8 mouse cellular contexts compared by ENCODE assay signal in the genomic region with DNA sequence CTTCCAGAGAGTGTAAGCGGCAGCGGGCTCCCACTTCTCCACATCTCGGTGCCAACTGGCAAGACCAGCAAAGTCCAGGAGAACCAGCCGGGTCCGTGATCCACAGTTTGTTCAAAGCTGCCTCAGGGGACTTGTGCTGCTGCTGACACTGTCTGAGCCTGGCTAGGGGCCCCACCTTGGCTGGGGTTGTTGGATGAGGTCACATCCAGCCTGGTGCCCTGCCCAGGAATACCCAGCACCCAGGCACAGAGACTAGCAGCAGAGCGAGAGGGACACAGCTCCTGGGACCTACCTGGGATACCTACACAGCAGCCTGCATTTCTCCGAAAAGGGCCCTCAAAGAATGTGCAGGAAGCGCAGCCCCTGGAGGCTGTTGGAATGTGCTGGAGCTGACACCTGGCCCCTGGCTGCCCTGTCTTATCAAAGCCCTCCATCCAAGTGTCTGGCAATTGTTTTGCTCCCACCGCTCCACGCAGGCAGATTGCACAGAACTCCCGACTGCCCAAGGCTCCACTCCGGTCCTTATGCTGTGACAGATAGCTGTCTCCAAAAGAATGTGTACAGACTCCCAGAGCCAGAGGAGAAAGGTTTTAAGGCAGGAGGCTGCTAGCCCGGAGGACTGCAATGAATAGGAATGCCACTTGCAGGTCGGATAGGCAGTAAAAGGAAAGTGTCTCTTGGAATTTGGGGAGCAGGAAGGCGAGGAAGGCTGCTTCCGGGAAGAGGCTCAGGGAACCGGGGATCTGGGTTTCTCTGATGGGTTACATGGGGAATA. TPM values are rescaled to one million over a fixed set of nuclear protein-coding genes. Genes with fewer than 3 reads are reported as not detected.
DNase-seq lines count a peak whose midpoint lies in the region; ATAC-seq and TF ChIP-seq lines count a peak whose summit lies in the region.

No protein-coding gene starts in this region.

- H3K27me3 ChIP-seq in heart, embryonic 14.5 days (ENCODE audit: control insufficient read depth, insufficient read depth, low read length): no peaks in the 10 kb centered on the region
- H3K27me3 ChIP-seq in limb, embryonic 14.5 days (ENCODE audit: control insufficient read depth, insufficient read depth, low read length): peaks cover 3% of the 10 kb centered on the region; the same call in 1 of the 2 replicates
- peaks cover 8% of the 10 kb centered on the region for H3K27me3 ChIP-seq in midbrain, embryonic 16.5 days (ENCODE audit: control insufficient read depth, insufficient read depth, low read depth, low read length)

- H3K9ac ChIP-seq in heart, embryonic 14.5 days (ENCODE audit: low read length): peak overlapping the region; percentile 85
- H3K9ac ChIP-seq in limb, embryonic 14.5 days (ENCODE audit: low read depth, low read length, severe bottlenecking): peak overlapping the region; percentile 69
- peak overlapping the region; percentile 80 for H3K9ac ChIP-seq in midbrain, embryonic 16.5 days (ENCODE audit: low read depth, low read length)

- no peak overlapping the region for H3K27ac ChIP-seq in bone marrow macrophage, adult 2 months (ENCODE audit: insufficient read depth, low read depth, low read length)
- H3K27ac ChIP-seq in heart, embryonic 14.5 days (replicated peaks in 1 of 2; ENCODE audit: control insufficient read depth in 1 of 2, insufficient read depth in 1 of 2, low read depth in 2 of 2, low read length in 2 of 2): peak overlapping the region; percentile 9 to 79; a peak in 2 of 4 replicates
- H3K27ac ChIP-seq in limb, embryonic 14.5 days (replicated peaks; ENCODE audit: low read depth, low read length): no peak overlapping the region; the same call in 1 of the 2 replicates
- no peak overlapping the region for H3K27ac ChIP-seq in midbrain, embryonic 16.5 days (ENCODE audit: low read length)

- H3K9me3 ChIP-seq in heart, embryonic 14.5 days (ENCODE audit: control insufficient read depth, low read length): no peaks in the 10 kb centered on the region
- no peaks in the 10 kb centered on the region for H3K9me3 ChIP-seq in limb, embryonic 14.5 days (ENCODE audit: control insufficient read depth, low read length)
- H3K9me3 ChIP-seq in midbrain, embryonic 16.5 days (replicated peaks; ENCODE audit: control insufficient read depth, low read length, poor library complexity, severe bottlenecking): no peaks in the 10 kb centered on the region

- TF ChIP-seq POLR2A in bone marrow macrophage, adult 2 months (IDR thresholded peaks at IDR 0.05; ENCODE audit: borderline replicate concordance, low read depth, low read length): no peak
- no peak for TF ChIP-seq POLR2A in limb, embryonic 14.5 days (IDR thresholded peaks at IDR 0.05; ENCODE audit: borderline replicate concordance, extremely low read depth, insufficient read depth, insufficient read length)

- peak overlapping the region; percentile 57 for H3K4me3 ChIP-seq in bone marrow macrophage, adult 2 months (ENCODE audit: insufficient read depth, low read length)
- peak overlapping the region; percentile 62 to 72 for H3K4me3 ChIP-seq in heart, embryonic 14.5 days (ENCODE audit: control insufficient read depth in 1 of 2, insufficient read depth in 1 of 2, low read depth in 1 of 2, low read length in 2 of 2)
- peak overlapping the region; percentile 71 for H3K4me3 ChIP-seq in limb, embryonic 14.5 days (replicated peaks; ENCODE audit: low read length)
- H3K4me3 ChIP-seq in midbrain, embryonic 16.5 days (ENCODE audit: low read depth, low read length): peak overlapping the region; percentile 68

- 0 out of 2 replicates have a peak, but pooled peaks cover 7% of the 10 kb centered on the region for H3K4me1 ChIP-seq in bone marrow macrophage, adult 2 months (ENCODE audit: control insufficient read depth, insufficient read depth, low read length)
- H3K4me1 ChIP-seq in heart, embryonic 14.5 days (ENCODE audit: control insufficient read depth in 2 of 2, insufficient read depth in 2 of 2, low read length in 2 of 2): peaks cover 29 to 45% of the 10 kb centered on the region in 2 experiments
- H3K4me1 ChIP-seq in limb, embryonic 14.5 days (ENCODE audit: control insufficient read depth, insufficient read depth, low read length): peaks cover 43% of the 10 kb centered on the region
- H3K4me1 ChIP-seq in midbrain, embryonic 16.5 days (ENCODE audit: control insufficient read depth, insufficient read depth, low read length): peaks cover 19% of the 10 kb centered on the region

- TF ChIP-seq CTCF in bone marrow macrophage, adult 2 months (IDR thresholded peaks at IDR 0.05; ENCODE audit: low read depth, low read length): no peak

- H3K36me3 ChIP-seq in heart, embryonic 14.5 days (ENCODE audit: control insufficient read depth, insufficient read depth, low read length): peaks cover 3% of the 10 kb centered on the region; the same call in 1 of the 2 replicates
- H3K36me3 ChIP-seq in limb, embryonic 14.5 days (ENCODE audit: control insufficient read depth, insufficient read depth, low read length): no peaks in the 10 kb centered on the region
- no peaks in the 10 kb centered on the region for H3K36me3 ChIP-seq in midbrain, embryonic 16.5 days (ENCODE audit: control insufficient read depth, insufficient read depth, low read length)

- peak overlapping the region; percentile 97 for H3K4me2 ChIP-seq in heart, embryonic 14.5 days (ENCODE audit: low read length)
- peak overlapping the region; percentile 95 for H3K4me2 ChIP-seq in limb, embryonic 14.5 days (replicated peaks; ENCODE audit: low read depth, low read length, severe bottlenecking)
- peak overlapping the region; percentile 97 for H3K4me2 ChIP-seq in midbrain, embryonic 16.5 days (ENCODE audit: low read length)

- DNase-seq in cerebellum, adult 9-11 months: peak; percentile 33
- DNase-seq in cerebellum, postnatal 36 days: no peak
- no peak for DNase-seq in limb, embryonic 14.5 days (ENCODE audit: low spot score)
- no peak for DNase-seq in right cerebral cortex, adult 2 months (ENCODE audit: low spot score in 2 of 2)
- DNase-seq in left cerebral cortex, adult 11 months (ENCODE audit: low spot score): no peak

- no peak for ATAC-seq in heart, embryonic 14.5 days (ENCODE audit: insufficient number of reproducible peaks, insufficient read depth, low FRiP score, low read depth)
- ATAC-seq in limb, embryonic 14.5 days (ENCODE audit: low FRiP score, low read depth): no peak
- no peak for ATAC-seq in midbrain, embryonic 16.5 days

- WGBS in heart, embryonic 14.5 days: 5% methylated on average over 17 of the region's 17 CpGs
- 15% methylated on average over 17 of the region's 17 CpGs for WGBS in limb, embryonic 14.5 days
- WGBS in midbrain, embryonic 16.5 days: 17% methylated on average over 17 of the region's 17 CpGs

RNA-seq across cellular contexts. Expression of gene Dok4, which starts 0.8 kb away (rescaled TPM):
- 3.7 and 7.4 TPM in 2 replicates for polyA plus RNA-seq in bone marrow macrophage, adult 2 months (2012; ENCODE audit: insufficient read depth, insufficient read length, missing spikeins)
- 27.8 and 28.2 TPM in 2 replicates for polyA plus RNA-seq in heart, embryonic 14.5 days (2014; fragmentation: Nextera tagmentation; extraction: Ambion mirVana)
- 29.1 and 35.8 TPM in 2 replicates for polyA plus RNA-seq in limb, embryonic 14.5 days (2012; rRNA removed)
- 23.3 and 26.9 TPM in 2 replicates for polyA plus RNA-seq in limb, embryonic 14.5 days (2014; fragmentation: Nextera tagmentation; extraction: Ambion mirVana)
- 96.2 and 112 TPM in 2 replicates for polyA plus RNA-seq in midbrain, embryonic 16.5 days (2015; fragmentation: Nextera tagmentation; extraction: Ambion mirVana)

RNA-seq across cellular contexts. Expression of gene Polr2c, which starts 18.0 kb away (rescaled TPM):
- 41.7 and 44.9 TPM in 2 replicates for polyA plus RNA-seq in bone marrow macrophage, adult 2 months (2012; ENCODE audit: insufficient read depth, insufficient read length, missing spikeins)
- polyA plus RNA-seq in heart, embryonic 14.5 days (2014; fragmentation: Nextera tagmentation; extraction: Ambion mirVana): 126 and 129 TPM in 2 replicates
- 129 and 135 TPM in 2 replicates for polyA plus RNA-seq in limb, embryonic 14.5 days (2012; rRNA removed)
- polyA plus RNA-seq in limb, embryonic 14.5 days (2014; fragmentation: Nextera tagmentation; extraction: Ambion mirVana): 135 and 140 TPM in 2 replicates
- 111 and 112 TPM in 2 replicates for polyA plus RNA-seq in midbrain, embryonic 16.5 days (2015; fragmentation: Nextera tagmentation; extraction: Ambion mirVana)

RNA-seq across cellular contexts. Expression of gene Ciapin1, which starts 37.1 kb away (rescaled TPM):
- 12.9 and 19.7 TPM in 2 replicates for polyA plus RNA-seq in bone marrow macrophage, adult 2 months (2012; ENCODE audit: insufficient read depth, insufficient read length, missing spikeins)
- polyA plus RNA-seq in heart, embryonic 14.5 days (2014; fragmentation: Nextera tagmentation; extraction: Ambion mirVana): 72.7 and 80.2 TPM in 2 replicates
- 55.0 and 55.2 TPM in 2 replicates for polyA plus RNA-seq in limb, embryonic 14.5 days (2012; rRNA removed)
- 83.6 and 84.3 TPM in 2 replicates for polyA plus RNA-seq in limb, embryonic 14.5 days (2014; fragmentation: Nextera tagmentation; extraction: Ambion mirVana)
- 188 and 194 TPM in 2 replicates for polyA plus RNA-seq in midbrain, embryonic 16.5 days (2015; fragmentation: Nextera tagmentation; extraction: Ambion mirVana)

RNA-seq across cellular contexts. Expression of gene Coq9, which starts 37.2 kb away (rescaled TPM):
- polyA plus RNA-seq in bone marrow macrophage, adult 2 months (2012; ENCODE audit: insufficient read depth, insufficient read length, missing spikeins): 33.1 and 34.1 TPM in 2 replicates
- 175 and 181 TPM in 2 replicates for polyA plus RNA-seq in heart, embryonic 14.5 days (2014; fragmentation: Nextera tagmentation; extraction: Ambion mirVana)
- polyA plus RNA-seq in limb, embryonic 14.5 days (2012; rRNA removed): 84.5 and 88.1 TPM in 2 replicates
- polyA plus RNA-seq in limb, embryonic 14.5 days (2014; fragmentation: Nextera tagmentation; extraction: Ambion mirVana): 72.4 and 86.0 TPM in 2 replicates
- polyA plus RNA-seq in midbrain, embryonic 16.5 days (2015; fragmentation: Nextera tagmentation; extraction: Ambion mirVana): 53.5 and 61.2 TPM in 2 replicates

RNA-seq across cellular contexts. Expression of gene Ccdc102a, which starts 42.6 kb away (rescaled TPM):
- not detected in 2 replicates for polyA plus RNA-seq in bone marrow macrophage, adult 2 months (2012; ENCODE audit: insufficient read depth, insufficient read length, missing spikeins)
- 20.8 and 25.8 TPM in 2 replicates for polyA plus RNA-seq in heart, embryonic 14.5 days (2014; fragmentation: Nextera tagmentation; extraction: Ambion mirVana)
- polyA plus RNA-seq in limb, embryonic 14.5 days (2012; rRNA removed): 60.1 and 60.7 TPM in 2 replicates
- polyA plus RNA-seq in limb, embryonic 14.5 days (2014; fragmentation: Nextera tagmentation; extraction: Ambion mirVana): 52.9 and 66.3 TPM in 2 replicates
- polyA plus RNA-seq in midbrain, embryonic 16.5 days (2015; fragmentation: Nextera tagmentation; extraction: Ambion mirVana): 3.4 and 3.8 TPM in 2 replicates

Comparison
In these comparisons a context has a peak if more than half of its experiments do, and no peak if none do; other contexts are left out.
1. H3K27ac ChIP-seq: peak in heart, embryonic 14.5 days (2 of 2); none in bone marrow macrophage, adult 2 months (single experiment), limb, embryonic 14.5 days (single experiment) and midbrain, embryonic 16.5 days (single experiment).
2. Peak in every context shown above with its lines, with median percentiles within 50 percentile points of each other: H3K4me3 ChIP-seq, H3K4me2 ChIP-seq and H3K9ac ChIP-seq.